Mouse (Mus musculus): ENCODE data around the gene Rnf216.

DNA sequence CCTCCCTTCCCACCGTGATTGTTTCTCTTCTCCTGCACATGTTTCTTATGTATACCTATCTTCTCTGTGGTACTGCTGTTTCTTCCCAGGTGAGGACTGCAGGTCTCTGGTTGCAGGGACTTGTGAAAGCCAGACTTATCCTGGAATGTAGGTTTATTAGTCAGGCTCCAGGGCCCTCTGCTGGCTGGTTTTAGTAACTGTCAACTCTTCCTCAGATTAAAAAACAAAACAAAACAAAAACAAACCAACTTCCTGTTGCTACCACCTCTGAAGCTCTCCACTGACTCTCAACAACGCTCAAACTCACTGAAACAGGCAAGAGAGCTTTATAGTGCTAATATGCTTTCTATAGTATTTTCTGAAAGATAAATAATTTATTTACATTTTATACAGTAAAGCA lies 69.5 kb downstream of the Rnf216 start:
- TF ChIP-seq CTCF (IDR thresholded peaks at IDR 0.05; ENCODE audit: control insufficient read depth, insufficient read depth, insufficient replicate concordance, low read depth, low read length) = no peak
- TF ChIP-seq POLR2A (IDR thresholded peaks at IDR 0.05; ENCODE audit: control insufficient read depth, low read depth, low read length) = no peak
